Mouse (Mus musculus) spleen, adult 2 months (tissue): ENCODE data around the gene Vmn1r78. TPM values are rescaled to one million over a fixed set of nuclear protein-coding genes. Genes with fewer than 3 reads are reported as not detected.
"Not testable (repeated sequence)": the region's sequence is repeated elsewhere in the genome, so short reads cannot be mapped to it uniquely, and the experiment has no call there.

Experiments used
- DNase-seq, 2 experiments: peaks; one replicate each; pipeline versions ENCODE4 v3.0.0 to v3.0.0-alpha.2; 2012 to 2021; ENCODE audit warnings: low spot score in 2 of 2, low read depth in 1 of 2
- H3K27ac ChIP-seq: fragments of 200-500 bp; 2 replicates; pipeline ENCODE4 v1.5.1; 2012; ENCODE audit warnings: low read length, inconsistent platforms; ENCODE audit not compliant: insufficient read depth
- H3K27me3 ChIP-seq: fragments of 200-500 bp; 2 replicates; pipeline ENCODE4 v1.6.1; 2012; ENCODE audit warnings: mild to moderate bottlenecking, moderate library complexity, low read length, inconsistent platforms; ENCODE audit not compliant: control insufficient read depth, insufficient read depth
- H3K36me3 ChIP-seq: fragments of 200-500 bp; 2 replicates; pipeline ENCODE4 v1.6.1; 2012; ENCODE audit warnings: mild to moderate bottlenecking, low read length, inconsistent platforms; ENCODE audit not compliant: control insufficient read depth, insufficient read depth
- H3K4me1 ChIP-seq: fragments of 200-500 bp; 2 replicates; pipeline ENCODE4 v1.6.1; 2011; ENCODE audit warnings: inconsistent platforms; ENCODE audit not compliant: control insufficient read depth, insufficient read depth, insufficient read length
- H3K4me3 ChIP-seq: fragments of 200-500 bp; 2 replicates; pipeline ENCODE4 v1.5.1; 2011; ENCODE audit warnings: mild to moderate bottlenecking, inconsistent platforms; ENCODE audit not compliant: insufficient read depth, insufficient read length; ENCODE audit errors: extremely low read depth
- CTCF ChIP-seq: fragments of 200-500 bp; IDR thresholded peaks from 2 replicates; pipeline ENCODE4 v1.5.1; 2011; ENCODE audit warnings: mild to moderate bottlenecking, inconsistent platforms; ENCODE audit not compliant: insufficient read depth, insufficient read length, insufficient replicate concordance; ENCODE audit errors: extremely low read depth
- POLR2A ChIP-seq: fragments of 200-500 bp; IDR thresholded peaks from 2 replicates; pipeline ENCODE4 v1.6.1; 2011; ENCODE audit warnings: low read depth, low read length, inconsistent platforms
- WGBS: fragments of 180-500 bp; shearing (Covaris S2); methylation state at CpG from one replicate; pipeline ENCODE4 v1.1.7; 2018; 5-methylcytosine and 5-hydroxymethylcytosine counted together
- polyA plus RNA-seq: library from polyadenylated mRNA; depleted of rRNA; stranded (reverse); fragments of >200 nt; gene quantifications from 2 replicates; pipeline ENCODE4 v1.2.3, GENCODE M21; 2012; rRNA removed

Gene Vmn1r78
- polyA plus RNA-seq, result not detected in 2 replicates

GRCm38 (mm10) chr7:12149957-12150356 lies at the start of gene Vmn1r78:
Vmn1r78 (plus strand) TSS chr7:12150257.
- TF ChIP-seq CTCF (no peak), POLR2A (no peak)
- Histone ChIP-seq H3K27ac (no peak within 1 kb of the TSS), H3K4me1 (no peaks in the 10 kb centered on the region), H3K27me3 (no peaks in the 10 kb centered on the region), H3K4me3 (no peak within 1 kb of the TSS), H3K36me3 (no peaks in the 10 kb centered on the region)
- 64% methylated on average over 2 of the region's 2 CpGs for WGBS
- DNase-seq, result no peak

GRCm38 (mm10) chr7:12156463-12156862 lies 6.4 kb downstream of the Vmn1r78 start:
- H3K4me1 ChIP-seq, H3K27me3 ChIP-seq, DNase-seq, H3K4me3 ChIP-seq, H3K27ac ChIP-seq, H3K36me3 ChIP-seq: not testable (repeated sequence)
- 55% methylated on average over 1 of the region's 1 CpGs for WGBS

- not testable (repeated sequence) for H3K36me3 ChIP-seq, H3K4me3 ChIP-seq, DNase-seq, H3K4me1 ChIP-seq, H3K27ac ChIP-seq, H3K27me3 ChIP-seq
Measured at GRCm38 (mm10) chr7:12170979-12171378, 20.9 kb downstream of the Vmn1r78 start, which contains the start of gene Vmn1r79. Vmn1r79 (plus strand) TSS chr7:12171279.

- 61% methylated on average over 2 of the region's 2 CpGs for WGBS
- H3K36me3 ChIP-seq, DNase-seq, H3K4me1 ChIP-seq, H3K27ac ChIP-seq, H3K4me3 ChIP-seq, H3K27me3 ChIP-seq: not testable (repeated sequence)
Measured at GRCm38 (mm10) chr7:12172926-12173325, 22.9 kb downstream of the Vmn1r78 start.

GRCm38 (mm10) chr7:12188986-12189385 lies 38.9 kb downstream of the Vmn1r78 start, which contains the start of gene Vmn1r80:
Vmn1r80 (plus strand) TSS chr7:12189286.
- 79% methylated on average over 1 of the region's 1 CpGs for WGBS
- DNase-seq, result no peak

GRCm38 (mm10) chr7:12204141-12204540 lies 54.1 kb downstream of the Vmn1r78 start:
- no peaks in the 10 kb centered on the region for H3K4me1 ChIP-seq

More at GRCm38 (mm10) chr7:12188986-12189385, 38.9 kb downstream of the Vmn1r78 start, which contains the start of gene Vmn1r80:
- TF ChIP-seq CTCF (no peak), POLR2A (no peak)
- Histone ChIP-seq H3K36me3 (no peaks in the 10 kb centered on the region), H3K4me3 (no peak within 1 kb of the TSS), H3K4me1 (no peaks in the 10 kb centered on the region), H3K27me3 (no peaks in the 10 kb centered on the region), H3K27ac (no peak within 1 kb of the TSS)

More at GRCm38 (mm10) chr7:12204141-12204540, 54.1 kb downstream of the Vmn1r78 start:
- WGBS, result 79% methylated on average over 2 of the region's 2 CpGs
- Histone ChIP-seq H3K36me3 (no peaks in the 10 kb centered on the region), H3K27ac (no peak overlapping the region), H3K4me3 (no peak overlapping the region), H3K27me3 (no peaks in the 10 kb centered on the region)
- TF ChIP-seq CTCF, result no peak
- no peak for TF ChIP-seq POLR2A
- DNase-seq, result no peak

Other genes starting within 250 kb of the Vmn1r78 start
- gene Vmn1r76, start 212.0 kb upstream of the Vmn1r78 start, polyA plus RNA-seq, result not detected in 2 replicates
- not detected in 2 replicates for gene Vmn1r77, start 113.5 kb upstream of the Vmn1r78 start, polyA plus RNA-seq
- gene Vmn1r79, start 21.0 kb downstream of the Vmn1r78 start, polyA plus RNA-seq, result 0.14 TPM in 1 of 2 replicates, not detected in the other
- gene Vmn1r80, start 39.0 kb downstream of the Vmn1r78 start, polyA plus RNA-seq, result not detected in 2 replicates
- not detected in 2 replicates for gene Vmn1r81, start 118.0 kb downstream of the Vmn1r78 start, polyA plus RNA-seq
- not detected in 2 replicates for gene Vmn1r82, start 150.2 kb downstream of the Vmn1r78 start, polyA plus RNA-seq
- not detected in 2 replicates for gene Vmn1r83, start 179.2 kb downstream of the Vmn1r78 start, polyA plus RNA-seq
- not detected in 2 replicates for gene Vmn1r84, start 219.0 kb downstream of the Vmn1r78 start, polyA plus RNA-seq